Mouse (Mus musculus) limb, embryonic 14.5 days (tissue): ENCODE measurements around the gene Stpg3. TPM values are rescaled to one million over a fixed set of nuclear protein-coding genes. Genes with fewer than 3 reads are reported as not detected.
A peak's percentile ranks its signal among the peaks of the same experiment; 100 is the strongest.

Source experiments
- ATAC-seq: fragments of 200-750 bp; cut with Nextera tagmentation; 2 replicates; pipeline ENCODE4 v1.8.0; 2017; ENCODE audit warnings: low read depth, moderate number of reproducible peaks, moderate TSS enrichment; ENCODE audit not compliant: low FRiP score
- DNase-seq: peaks from one replicate; pipeline ENCODE4 v3.0.0-alpha.2; 2015; ENCODE audit warnings: low spot score
- H3K27ac ChIP-seq: fragments of 300-500 bp; sonication (generic); replicated peaks from 2 replicates; pipeline ENCODE4 v1.5.1; 2014; ENCODE audit warnings: low read depth, mild to moderate bottlenecking, low read length, moderate library complexity, mixed read lengths
- H3K27me3 ChIP-seq: fragments of 300-500 bp; sonication (generic); 2 replicates; pipeline ENCODE4 v1.6.1; 2014; ENCODE audit warnings: low read length, mixed read lengths; ENCODE audit not compliant: control insufficient read depth, insufficient read depth
- H3K36me3 ChIP-seq: fragments of 300-500 bp; sonication (generic); 2 replicates; pipeline ENCODE4 v1.6.1; 2014; ENCODE audit warnings: mild to moderate bottlenecking, low read length, moderate library complexity, mixed read lengths; ENCODE audit not compliant: control insufficient read depth, insufficient read depth
- H3K4me1 ChIP-seq: fragments of 300-500 bp; sonication (generic); 2 replicates; pipeline ENCODE4 v1.6.1; 2014; ENCODE audit warnings: antibody characterized with exemption, low read length, mixed read lengths; ENCODE audit not compliant: control insufficient read depth, insufficient read depth
- H3K4me2 ChIP-seq: fragments of 300-500 bp; sonication (generic); replicated peaks from 2 replicates; pipeline ENCODE4 v1.6.1; 2014; ENCODE audit warnings: low read depth, mild to moderate bottlenecking, low read length, moderate library complexity; ENCODE audit not compliant: severe bottlenecking
- H3K4me3 ChIP-seq: fragments of 300-500 bp; sonication (generic); replicated peaks from 2 replicates; pipeline ENCODE4 v1.5.1; 2014; ENCODE audit warnings: low read length
- H3K9ac ChIP-seq: fragments of 300-500 bp; sonication (generic); 2 replicates; pipeline ENCODE4 v1.6.1; 2014; ENCODE audit warnings: mild to moderate bottlenecking, low read depth, low read length, moderate library complexity; ENCODE audit not compliant: severe bottlenecking
- H3K9me3 ChIP-seq: fragments of 300-500 bp; sonication (generic); 2 replicates; pipeline ENCODE4 v1.6.1; 2016; ENCODE audit warnings: low read length; ENCODE audit not compliant: control insufficient read depth
- POLR2A ChIP-seq: fragments of 200-500 bp; IDR thresholded peaks from 2 replicates; pipeline ENCODE4 v1.8.0; 2012; ENCODE audit warnings: inconsistent platforms, mild to moderate bottlenecking, moderate library complexity, borderline replicate concordance; ENCODE audit not compliant: insufficient read depth, insufficient read length; ENCODE audit errors: extremely low read depth
- WGBS: fragments of 180-500 bp; shearing (Covaris S2); extraction: QIAGEN DNeasy Blood & Tissue Kit; methylation state at CpG from one replicate; pipeline ENCODE4 v1.1.7; 2014; 5-methylcytosine and 5-hydroxymethylcytosine counted together
- polyA plus RNA-seq, 2 experiments: library from polyadenylated mRNA; depleted of rRNA in 1 of 2; stranded (reverse) in 1 of 2; unstranded in 1 of 2; fragments of >200 nt; fragmentation: Nextera tagmentation in 1 of 2; extraction: Ambion mirVana in 1 of 2; gene quantifications; 2 replicates each; pipeline versions ENCODE4 v1.2.1 to v1.2.3; 2012 to 2014

The Stpg3 gene
- polyA plus RNA-seq, 2 experiments, result not detected

DNA sequence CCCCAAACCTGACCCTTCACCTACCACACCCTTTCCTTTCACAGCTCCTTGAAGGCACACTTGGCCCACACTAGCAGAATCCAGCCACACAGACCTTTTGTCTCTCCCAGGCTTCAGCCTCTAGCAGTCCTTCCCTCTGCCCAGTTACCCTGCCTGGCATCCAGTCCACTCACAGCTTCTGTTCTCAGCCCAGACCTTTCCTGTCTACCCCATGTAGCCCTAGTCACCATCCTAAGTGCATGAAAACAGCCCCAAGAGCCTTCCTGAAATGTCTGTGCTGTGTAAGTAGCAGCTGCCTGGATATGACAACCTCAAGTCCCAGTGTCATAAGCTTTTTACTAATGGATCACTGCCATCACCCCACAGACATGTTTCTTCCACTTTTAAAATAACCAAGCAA lies 16.5 kb downstream of the Stpg3 start:
- H3K9ac ChIP-seq, result no peak overlapping the region
- ATAC-seq (no peak), DNase-seq (no peak)
- no peak overlapping the region for H3K4me2 ChIP-seq
- H3K4me3 ChIP-seq, result no peak overlapping the region
- H3K27me3 ChIP-seq, result peaks cover 21% of the 10 kb centered on the region
- H3K36me3 ChIP-seq, result peaks cover 41% of the 10 kb centered on the region
- 0 out of 2 replicates have a peak, but pooled peaks cover 11% of the 10 kb centered on the region for H3K4me1 ChIP-seq
- H3K27ac ChIP-seq, result no peak overlapping the region
- no peak for TF ChIP-seq POLR2A
- H3K9me3 ChIP-seq, result no peaks in the 10 kb centered on the region

GRCm38 (mm10) chr2:25197191-25197590 lies 17.2 kb downstream of the Stpg3 start:
- Histone ChIP-seq H3K4me2 (no peak overlapping the region), H3K4me3 (no peak overlapping the region), H3K27me3 (peaks cover 21% of the 10 kb centered on the region), H3K9ac (no peak overlapping the region), H3K4me1 (0 out of 2 replicates have a peak, but pooled peaks cover 11% of the 10 kb centered on the region), H3K36me3 (peaks cover 34% of the 10 kb centered on the region), H3K27ac (no peak overlapping the region), H3K9me3 (no peaks in the 10 kb centered on the region)
- no peak for TF ChIP-seq POLR2A
- ATAC-seq (no peak), DNase-seq (no peak)
- 31% methylated on average over 2 of the region's 2 CpGs for WGBS

DNA sequence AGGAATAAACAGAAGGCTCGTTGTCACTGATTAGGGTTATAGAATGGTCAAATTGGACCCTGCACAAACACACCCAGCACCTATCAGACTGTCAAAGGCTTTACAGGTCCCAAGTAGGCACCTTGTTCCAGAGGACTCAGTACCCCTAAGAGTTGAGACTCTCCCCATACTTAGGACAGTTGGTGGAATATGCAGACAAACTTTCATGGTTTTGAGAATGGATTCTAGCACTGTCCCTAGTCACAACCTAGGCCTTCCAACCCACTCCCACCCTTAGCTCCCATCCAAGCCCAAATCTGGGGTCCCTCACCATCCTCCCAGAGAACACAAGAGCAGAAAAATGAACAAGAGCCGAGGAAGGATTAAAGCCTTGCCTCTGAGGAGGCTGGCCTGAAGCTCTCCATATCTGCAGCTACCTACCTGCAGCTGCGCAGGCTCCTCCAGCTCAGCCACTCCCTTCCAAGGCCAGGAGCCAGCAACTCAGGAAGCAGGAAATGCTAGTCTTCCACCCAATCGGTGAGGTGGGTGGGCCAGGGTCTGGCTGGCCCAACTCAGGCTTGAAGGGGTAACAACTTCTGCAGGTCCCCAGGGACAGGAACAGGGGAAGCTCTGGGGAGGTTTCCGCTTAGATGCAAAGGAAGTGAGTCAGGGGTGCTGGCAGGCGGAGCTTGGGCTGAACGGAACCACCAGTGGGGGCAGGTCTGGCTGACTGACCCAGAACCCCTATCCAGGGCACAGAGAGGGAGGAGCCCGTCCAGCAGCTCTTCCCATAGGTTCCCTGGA lies 18.1 kb downstream of the Stpg3 start, which contains the start of gene Tor4a:
Gene Tor4a, minus strand, starts transcription at position 715 of the 783 bp plus-strand sequence.
- no peaks in the 10 kb centered on the region for H3K9me3 ChIP-seq
- peak; percentile 49; the same call in 1 of the 2 replicates for ATAC-seq
- 0 out of 2 replicates have a peak, but pooled peaks cover 11% of the 10 kb centered on the region for H3K4me1 ChIP-seq
- WGBS, result 9% methylated on average over 8 of the region's 8 CpGs
- no peak within 1 kb of the TSS for H3K27ac ChIP-seq
- TF ChIP-seq POLR2A, result no peak
- peak within 1 kb of the TSS; percentile 40 for H3K4me2 ChIP-seq
- H3K36me3 ChIP-seq, result peaks cover 27% of the 10 kb centered on the region
- peak; percentile 58 for DNase-seq
- H3K9ac ChIP-seq, result no peak within 1 kb of the TSS
- H3K4me3 ChIP-seq, result peak within 1 kb of the TSS; percentile 27
- peaks cover 21% of the 10 kb centered on the region for H3K27me3 ChIP-seq

DNA sequence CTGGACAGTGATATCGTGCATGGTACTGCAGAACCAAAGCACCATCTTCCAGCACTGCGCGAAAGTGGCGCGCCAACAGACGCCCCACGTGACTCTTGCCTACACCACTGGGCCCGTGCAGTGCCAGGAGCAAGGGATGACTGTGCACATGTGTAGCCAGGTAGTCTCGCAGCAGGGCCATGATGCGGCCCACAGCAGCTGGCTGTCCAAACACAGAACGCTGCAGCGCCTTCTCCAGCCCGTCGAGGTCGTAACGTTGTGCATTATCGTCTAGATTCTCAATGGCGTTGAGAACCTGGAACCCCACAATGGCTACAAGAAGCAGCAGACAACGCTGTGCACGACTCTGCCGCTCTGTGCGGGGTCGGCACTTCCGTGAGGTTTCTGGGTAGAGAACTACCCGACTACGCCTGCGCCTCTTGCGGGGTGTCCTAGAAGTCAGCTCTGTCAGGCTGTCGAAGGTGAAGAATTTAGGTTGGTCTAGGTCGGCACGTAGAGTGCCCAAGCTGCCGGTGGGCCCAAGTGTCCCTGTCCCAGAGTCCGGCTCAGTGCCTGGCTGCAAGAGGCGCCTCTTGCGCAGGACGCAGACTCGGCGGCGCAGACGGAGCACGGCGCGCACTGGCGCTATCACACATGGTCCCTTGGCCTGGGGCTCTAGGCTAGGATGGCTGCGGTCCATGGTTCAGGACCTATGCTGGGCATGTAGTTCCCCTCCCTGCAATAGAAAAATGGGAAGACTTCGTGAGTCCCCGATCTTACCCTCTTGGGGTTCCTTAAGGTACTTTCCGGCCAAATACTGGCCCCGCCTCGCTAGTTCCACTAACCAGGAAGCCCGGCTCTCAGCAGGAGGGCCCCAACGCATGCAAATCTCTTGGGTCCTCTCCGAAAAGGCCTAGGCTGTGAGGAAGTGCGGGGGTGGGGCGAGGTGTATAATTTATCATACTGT lies 19.0 kb downstream of the Stpg3 start:
- Histone ChIP-seq H3K27ac (no peak overlapping the region), H3K9ac (0 out of 2 replicates have a peak overlapping the region, but pooled peaks have one; percentile 4), H3K4me1 (0 out of 2 replicates have a peak, but pooled peaks cover 11% of the 10 kb centered on the region), H3K4me2 (peak overlapping the region; percentile 40), H3K9me3 (no peaks in the 10 kb centered on the region), H3K27me3 (peaks cover 21% of the 10 kb centered on the region), H3K36me3 (peaks cover 18% of the 10 kb centered on the region), H3K4me3 (peak overlapping the region; percentile 27)
- ATAC-seq (no peak), DNase-seq (peak; percentile 22)
- no peak for TF ChIP-seq POLR2A
- WGBS, result 23% methylated on average over 55 of the region's 55 CpGs
